Mouse (Mus musculus) erythroblast, embryonic 14.5 days (primary cell): ENCODE measurements at regions not wholly inside any gene's neighbourhood (a gene's known extent, or its start where the extent isn't known, plus 50 kb on each side); places are given as distances from the start of the nearest gene placed in this dataset.

ENCODE experiments used
- H3K27me3 ChIP-seq: 2 replicates; pipeline ENCODE4 v1.6.1; 2012; ENCODE audit warnings: inconsistent platforms; ENCODE audit not compliant: control insufficient read depth
- H3K36me3 ChIP-seq: 2 replicates; pipeline ENCODE4 v1.6.1; 2012; ENCODE audit warnings: mild to moderate bottlenecking, inconsistent platforms; ENCODE audit not compliant: control insufficient read depth
- H3K4me1 ChIP-seq: 2 replicates; pipeline ENCODE4 v1.6.1; 2012; ENCODE audit warnings: inconsistent platforms; ENCODE audit not compliant: control insufficient read depth
- H3K4me3 ChIP-seq: replicated peaks from 2 replicates; pipeline ENCODE3; 2012; ENCODE audit warnings: moderate library complexity, mild to moderate bottlenecking, inconsistent platforms
- H3K9me3 ChIP-seq: 2 replicates; pipeline ENCODE4 v1.6.1; 2012; ENCODE audit warnings: low read length, inconsistent platforms, mixed read lengths; ENCODE audit not compliant: control insufficient read depth
- GATA1 ChIP-seq: IDR thresholded peaks from 2 replicates; pipeline ENCODE4 v1.6.1; 2012; ENCODE audit warnings: low read length, inconsistent platforms, mixed read lengths
- TAL1 ChIP-seq: IDR thresholded peaks from 3 replicates; pipeline ENCODE4 v1.6.1; 2012; ENCODE audit warnings: low read length, inconsistent platforms, mixed read lengths

DNA sequence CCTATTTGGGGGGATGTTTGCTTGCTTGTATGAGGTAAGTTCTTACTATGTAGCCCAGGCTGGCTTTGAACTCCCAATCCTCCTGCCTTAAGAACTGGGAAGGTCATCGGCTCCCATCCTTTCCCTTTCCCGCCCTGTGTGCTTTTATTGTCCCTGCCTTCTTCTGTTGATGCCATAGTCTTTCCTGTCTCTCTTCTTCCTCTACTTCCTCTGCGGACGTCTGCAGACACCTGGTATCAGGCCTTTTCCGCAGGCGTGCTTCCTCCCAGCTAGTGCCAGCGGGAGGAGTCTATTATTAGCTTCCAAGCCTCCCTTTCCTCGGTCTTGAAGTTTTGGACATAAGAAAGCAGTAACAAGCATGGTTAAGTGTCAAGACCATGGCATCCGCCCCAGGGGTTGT lies 83.9 kb upstream of the Kit start:
- Histone ChIP-seq H3K4me3 (no peak overlapping the region), H3K4me1 (no peaks in the 10 kb centered on the region), H3K27me3 (no peaks in the 10 kb centered on the region), H3K9me3 (no peaks in the 10 kb centered on the region), H3K36me3 (no peaks in the 10 kb centered on the region)
- TF ChIP-seq TAL1 (no peak), GATA1 (no peak)

GRCm38 (mm10) chr5:75494143-75494542 lies 80.6 kb upstream of the Kit start:
- Histone ChIP-seq H3K9me3 (no peaks in the 10 kb centered on the region), H3K36me3 (no peaks in the 10 kb centered on the region), H3K4me3 (no peak overlapping the region), H3K4me1 (no peaks in the 10 kb centered on the region), H3K27me3 (no peaks in the 10 kb centered on the region)
- no peak for TF ChIP-seq TAL1
- TF ChIP-seq GATA1, result no peak

GRCm38 (mm10) chr5:75499053-75499452 lies 75.7 kb upstream of the Kit start:
- no peak overlapping the region for H3K4me3 ChIP-seq

GRCm38 (mm10) chr5:75499695-75500094 lies 75.0 kb upstream of the Kit start:
- TF ChIP-seq GATA1, result no peak
- no peak for TF ChIP-seq TAL1
- Histone ChIP-seq H3K4me1 (no peaks in the 10 kb centered on the region), H3K9me3 (no peaks in the 10 kb centered on the region), H3K36me3 (no peaks in the 10 kb centered on the region), H3K27me3 (no peaks in the 10 kb centered on the region), H3K4me3 (no peak overlapping the region)

More at GRCm38 (mm10) chr5:75499053-75499452, 75.7 kb upstream of the Kit start:
- H3K9me3 ChIP-seq, result no peaks in the 10 kb centered on the region
- H3K36me3 ChIP-seq, result no peaks in the 10 kb centered on the region
- no peaks in the 10 kb centered on the region for H3K27me3 ChIP-seq
- no peak for TF ChIP-seq GATA1
- no peak for TF ChIP-seq TAL1
- H3K4me1 ChIP-seq, result no peaks in the 10 kb centered on the region

DNA sequence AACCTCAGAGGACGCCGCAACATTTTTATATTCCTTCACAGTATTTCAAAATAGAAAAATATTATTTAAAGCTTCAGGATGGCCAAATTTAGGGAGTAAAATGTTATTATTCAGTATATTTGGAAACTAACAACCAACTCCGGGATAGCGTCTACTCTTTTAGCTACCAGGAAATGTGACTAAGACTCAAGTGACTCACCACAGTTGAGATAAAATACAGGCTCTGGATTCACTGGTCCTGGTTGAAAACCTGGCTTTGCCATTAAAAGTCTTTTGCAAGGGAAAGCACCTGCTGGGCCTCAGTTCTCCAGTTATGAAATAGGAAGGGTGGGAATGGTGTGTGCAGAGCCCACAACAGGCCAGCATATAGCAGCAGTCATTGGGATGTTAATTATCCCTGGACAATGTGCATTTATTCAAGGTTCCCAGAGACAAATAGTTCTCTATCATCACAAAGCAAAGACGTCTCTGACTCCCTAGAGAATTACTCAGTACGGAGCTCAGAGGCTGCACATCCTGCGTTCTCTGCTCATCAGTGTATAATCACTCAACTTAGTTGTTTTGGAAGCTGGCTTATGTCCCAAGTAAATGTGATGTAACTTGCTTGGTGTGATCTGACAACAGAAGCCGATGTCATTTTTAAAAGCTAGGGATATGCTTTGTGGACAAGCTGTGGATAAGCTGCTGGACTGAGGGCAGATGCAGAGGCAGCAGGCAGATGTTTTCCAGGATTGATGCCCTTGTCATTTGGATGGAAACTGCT lies 73.9 kb upstream of the Kit start:
- H3K9me3 ChIP-seq, result no peaks in the 10 kb centered on the region
- H3K4me1 ChIP-seq, result no peaks in the 10 kb centered on the region
- no peak overlapping the region for H3K4me3 ChIP-seq
- no peaks in the 10 kb centered on the region for H3K27me3 ChIP-seq
- TF ChIP-seq GATA1 (no peak), TAL1 (no peak)
- no peaks in the 10 kb centered on the region for H3K36me3 ChIP-seq

- TF ChIP-seq GATA1 (no peak), TAL1 (no peak)
- H3K27me3 ChIP-seq, result no peaks in the 10 kb centered on the region
- no peaks in the 10 kb centered on the region for H3K36me3 ChIP-seq
- H3K4me3 ChIP-seq, result no peak overlapping the region
- no peaks in the 10 kb centered on the region for H3K9me3 ChIP-seq
- no peaks in the 10 kb centered on the region for H3K4me1 ChIP-seq
Observed at GRCm38 (mm10) chr5:75503673-75504072, 71.0 kb upstream of the Kit start.

DNA sequence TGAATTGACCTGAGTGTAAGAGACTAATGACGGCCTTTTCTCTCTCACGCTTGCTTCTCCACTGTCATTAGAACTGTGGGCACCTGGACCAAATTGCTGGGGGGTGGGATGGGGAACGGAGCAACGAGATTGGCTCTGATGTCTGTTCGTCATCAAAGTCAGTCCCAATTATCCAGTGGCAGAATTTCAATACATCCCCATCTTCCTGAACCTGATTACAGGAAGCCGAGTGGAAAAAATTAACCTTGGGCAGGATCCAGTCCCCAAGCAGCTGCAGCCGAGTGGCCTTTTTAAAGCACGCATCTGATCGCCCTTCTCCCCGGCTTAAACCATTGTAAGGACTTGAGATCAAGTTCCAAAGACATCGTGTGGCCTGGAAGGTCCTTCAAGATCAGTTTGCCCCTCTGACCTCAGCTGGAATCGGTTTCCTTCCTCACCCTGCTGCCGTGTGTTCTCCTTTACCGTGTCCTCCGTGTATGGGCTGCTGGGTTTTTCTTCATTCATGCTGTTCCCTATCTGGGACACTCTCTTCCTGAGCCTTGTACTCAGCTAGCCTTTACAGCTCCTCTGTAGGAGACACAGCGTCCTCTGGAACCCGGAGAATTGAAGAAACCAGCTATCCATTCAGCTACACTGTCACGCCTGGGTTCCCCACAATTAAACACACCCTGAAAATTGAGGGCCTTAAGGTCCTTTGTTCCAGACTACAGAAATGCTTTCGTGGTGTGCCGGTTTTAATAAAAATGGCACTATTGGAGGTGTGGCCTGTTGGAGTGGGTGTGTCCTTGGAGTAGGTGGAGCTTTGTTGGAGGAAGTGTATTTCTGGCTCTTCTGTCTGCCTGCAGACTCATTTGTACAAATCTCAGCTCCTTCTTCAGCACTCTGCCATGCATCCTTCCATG lies 61.9 kb upstream of the Kit start:
- no peak overlapping the region for H3K4me3 ChIP-seq
- H3K27me3 ChIP-seq, result no peaks in the 10 kb centered on the region
- TF ChIP-seq GATA1 (no peak), TAL1 (no peak)
- H3K36me3 ChIP-seq, result no peaks in the 10 kb centered on the region
- no peaks in the 10 kb centered on the region for H3K9me3 ChIP-seq
- no peaks in the 10 kb centered on the region for H3K4me1 ChIP-seq

- no peaks in the 10 kb centered on the region for H3K27me3 ChIP-seq
- H3K4me1 ChIP-seq, result peaks cover under 1% of the 10 kb centered on the region; the same call in 1 of the 2 replicates
- no peaks in the 10 kb centered on the region for H3K36me3 ChIP-seq
- TF ChIP-seq GATA1, result no peak
- no peak for TF ChIP-seq TAL1
- H3K9me3 ChIP-seq, result no peaks in the 10 kb centered on the region
- no peak overlapping the region for H3K4me3 ChIP-seq
Observed at GRCm38 (mm10) chr5:75518213-75518612, 56.5 kb upstream of the Kit start.

GRCm38 (mm10) chr5:75523041-75523678 lies 51.6 kb upstream of the Kit start:
- no peaks in the 10 kb centered on the region for H3K36me3 ChIP-seq
- H3K27me3 ChIP-seq, result no peaks in the 10 kb centered on the region
- no peak overlapping the region for H3K4me3 ChIP-seq
- peaks cover 4% of the 10 kb centered on the region; the same call in 1 of the 2 replicates for H3K4me1 ChIP-seq
- no peaks in the 10 kb centered on the region for H3K9me3 ChIP-seq
- TF ChIP-seq TAL1 (no peak), GATA1 (no peak)
